Mouse (Mus musculus) right cerebral cortex, postnatal 4 days (tissue): Measurements from ENCODE around the gene Ppp1r3e.
A peak's percentile ranks its signal among the peaks of the same experiment; 100 is the strongest.

ENCODE experiments used
- DNase-seq: peaks from one replicate; pipeline ENCODE4 v3.0.0-alpha.2; 2022

Gene Ppp1r3e

GRCm38 (mm10) chr14:54877048-54877715 lies at the start of gene Ppp1r3e:
Gene Ppp1r3e (minus strand): TSS chr14:54877550.
- peak; percentile 60 for DNase-seq

GRCm38 (mm10) chr14:54926401-54927158 lies 49.2 kb upstream of the Ppp1r3e start:
- DNase-seq, result peak; percentile 63

DNA sequence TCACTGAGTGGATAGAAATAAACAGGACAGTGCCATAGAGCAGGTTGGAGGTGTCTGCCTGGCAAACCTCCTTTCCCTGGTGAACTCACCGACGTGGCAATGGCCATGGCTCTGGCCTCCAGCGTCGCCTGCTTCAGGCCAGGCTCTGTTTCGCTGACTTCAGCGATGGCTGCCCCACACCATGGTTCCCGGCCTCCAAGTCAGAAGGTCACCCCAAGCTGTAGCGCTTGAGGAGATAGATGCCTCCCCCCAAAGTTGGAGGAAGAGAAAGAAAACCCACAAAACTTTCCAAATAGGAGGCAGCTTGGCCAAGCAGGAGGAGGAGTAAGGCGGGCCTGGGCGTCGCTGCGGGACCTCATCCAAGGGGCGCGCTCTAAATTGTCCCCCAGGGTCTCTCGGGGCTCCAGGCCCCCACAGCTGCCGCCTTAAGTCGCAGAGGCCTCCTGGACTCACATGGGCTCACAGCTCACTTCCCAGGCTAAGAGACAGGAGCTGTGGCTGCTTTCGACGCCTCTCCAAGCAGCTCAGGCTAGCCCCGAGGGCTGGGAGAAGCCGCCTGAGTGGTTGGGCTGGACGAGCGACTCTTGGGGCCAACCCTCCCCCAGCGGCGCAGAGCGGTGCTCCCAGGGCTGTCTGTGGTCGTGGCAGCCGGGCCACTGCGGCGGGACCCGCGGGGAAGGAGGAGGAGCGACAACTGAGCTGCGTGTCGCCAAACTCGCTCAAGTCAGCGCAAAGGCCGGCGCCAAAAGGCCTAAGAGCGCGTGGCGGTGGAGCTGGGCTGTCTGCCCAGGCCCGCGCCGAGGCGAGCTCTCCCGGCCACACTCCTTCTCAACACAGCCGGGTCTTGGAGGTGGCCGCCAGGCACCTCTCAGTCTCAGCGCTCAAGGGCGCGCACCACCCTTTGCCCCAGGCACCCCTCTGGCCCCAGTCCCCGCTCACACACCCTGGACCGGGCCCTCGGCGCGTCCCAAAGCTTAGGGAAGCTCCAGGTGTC lies 48.3 kb upstream of the Ppp1r3e start, which contains the start of gene Efs:
TSS of gene Efs (minus strand) at position 778 of the 994 bp plus-strand sequence.
- DNase-seq, result peak; percentile 51

- no peak for DNase-seq
These were observed 47.4 kb upstream of the Ppp1r3e start for GRCm38 (mm10) chr14:54924641-54925348.

- no peak for DNase-seq
These were observed 42.8 kb upstream of the Ppp1r3e start for GRCm38 (mm10) chr14:54920076-54920685.

- no peak for DNase-seq
These were observed 36.0 kb upstream of the Ppp1r3e start for GRCm38 (mm10) chr14:54913343-54913742.

GRCm38 (mm10) chr14:54912886-54913285 lies 35.5 kb upstream of the Ppp1r3e start, which contains the start of gene Slc22a17:
Gene Slc22a17 (minus strand): TSS chr14:54913132.
- peak; percentile 80 for DNase-seq

DNA sequence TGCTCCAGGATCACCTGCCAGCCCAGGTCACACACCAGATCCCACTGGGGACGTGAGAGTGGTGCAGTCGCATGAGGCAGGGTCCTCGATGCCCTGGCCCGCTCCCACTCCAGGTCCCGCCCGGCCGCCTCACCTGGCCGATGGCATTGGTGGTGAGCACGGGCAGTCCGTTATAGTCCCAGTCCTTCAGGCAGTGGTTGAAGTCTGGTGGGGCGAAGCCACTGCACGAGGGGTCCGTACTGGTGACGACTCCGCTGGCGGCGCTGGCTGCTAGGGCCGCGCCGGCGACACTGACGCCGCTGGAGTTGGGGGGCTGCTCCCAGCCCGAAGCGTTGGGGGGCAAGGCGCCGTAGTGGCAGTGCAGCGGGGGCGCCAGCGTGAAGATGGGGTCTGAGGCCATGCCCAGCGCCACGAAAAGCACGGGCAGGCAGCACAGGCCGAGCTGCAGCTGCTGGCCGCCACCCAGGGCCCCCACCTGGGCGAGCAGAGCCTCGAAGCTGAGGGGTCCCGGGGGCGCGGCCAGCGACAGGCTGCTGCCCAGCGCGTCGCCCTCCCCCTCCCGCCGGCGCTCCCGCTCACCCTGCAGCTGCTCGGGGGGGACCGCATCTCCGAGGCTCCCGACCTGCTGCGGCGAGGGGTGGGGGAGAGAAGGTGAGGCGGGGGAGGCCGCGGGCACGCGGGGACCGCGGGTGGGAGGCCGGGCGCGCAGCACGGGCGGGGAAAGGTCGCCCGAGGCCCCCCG lies 34.9 kb upstream of the Ppp1r3e start:
- peak; percentile 58 for DNase-seq

- DNase-seq, result no peak
These were observed 31.3 kb upstream of the Ppp1r3e start for GRCm38 (mm10) chr14:54908682-54909081.

- no peak for DNase-seq
These were observed 26.3 kb upstream of the Ppp1r3e start for GRCm38 (mm10) chr14:54903641-54904040.

GRCm38 (mm10) chr14:54900383-54900782 lies 23.0 kb upstream of the Ppp1r3e start:
- peak; percentile 61 for DNase-seq

DNA sequence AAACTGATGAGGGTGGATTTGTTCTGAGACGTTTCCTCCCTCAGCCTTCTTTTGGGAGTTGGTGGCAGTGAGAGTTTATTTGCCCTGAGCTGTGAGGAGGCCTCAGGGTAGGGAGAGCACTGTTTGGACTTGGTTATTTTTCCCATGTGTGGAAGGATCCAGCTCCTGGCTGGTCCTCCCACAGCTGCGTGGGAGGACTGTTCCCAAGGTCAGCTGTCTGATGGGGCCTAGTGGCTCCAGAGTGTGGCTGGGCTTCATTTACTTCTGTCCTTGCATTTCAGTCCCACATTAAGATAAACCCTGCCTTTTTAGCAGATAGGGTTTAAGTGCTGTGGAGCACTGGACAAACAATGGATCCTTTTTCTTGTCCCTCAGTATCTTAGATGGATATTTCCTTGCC lies 20.1 kb upstream of the Ppp1r3e start:
- no peak for DNase-seq

- DNase-seq, result peak; percentile 55
These were observed 17.2 kb upstream of the Ppp1r3e start for GRCm38 (mm10) chr14:54894296-54895151.

DNA sequence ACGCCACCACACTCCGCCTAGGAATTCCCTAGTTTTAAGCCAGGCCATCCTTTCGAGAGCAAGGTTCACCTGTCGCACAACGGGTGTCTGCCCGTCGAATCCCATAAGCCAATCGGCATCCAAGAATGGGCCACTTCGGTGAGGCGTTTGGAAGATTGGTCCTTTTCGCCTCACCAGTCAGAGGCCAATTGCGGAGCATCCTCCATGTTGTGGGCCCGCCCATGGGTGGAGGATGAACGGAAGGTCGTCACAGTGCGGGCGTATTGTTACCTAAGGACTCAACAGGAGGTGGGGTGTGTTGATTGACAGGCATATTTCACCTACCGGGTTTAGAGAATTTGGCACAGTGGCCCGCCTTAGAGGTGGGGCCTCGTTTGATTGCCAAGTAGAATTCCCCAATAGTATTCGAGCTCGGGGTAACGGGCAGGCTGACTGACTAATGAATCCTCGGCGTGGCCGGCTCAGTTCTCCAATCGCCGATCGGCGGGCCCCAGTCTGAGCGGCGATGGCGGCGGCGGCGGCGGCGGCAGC lies 16.4 kb upstream of the Ppp1r3e start:
- peak; percentile 90 for DNase-seq

- no peak for DNase-seq
These were observed 14.8 kb upstream of the Ppp1r3e start, which contains the start of gene Pabpn1 for GRCm38 (mm10) chr14:54892200-54892599. Gene Pabpn1 (plus strand): TSS chr14:54892500.

- no peak for DNase-seq
These were observed 8.0 kb upstream of the Ppp1r3e start for GRCm38 (mm10) chr14:54885309-54885708.

- no peak for DNase-seq
These were observed 6.8 kb upstream of the Ppp1r3e start for GRCm38 (mm10) chr14:54884022-54884712.

DNA sequence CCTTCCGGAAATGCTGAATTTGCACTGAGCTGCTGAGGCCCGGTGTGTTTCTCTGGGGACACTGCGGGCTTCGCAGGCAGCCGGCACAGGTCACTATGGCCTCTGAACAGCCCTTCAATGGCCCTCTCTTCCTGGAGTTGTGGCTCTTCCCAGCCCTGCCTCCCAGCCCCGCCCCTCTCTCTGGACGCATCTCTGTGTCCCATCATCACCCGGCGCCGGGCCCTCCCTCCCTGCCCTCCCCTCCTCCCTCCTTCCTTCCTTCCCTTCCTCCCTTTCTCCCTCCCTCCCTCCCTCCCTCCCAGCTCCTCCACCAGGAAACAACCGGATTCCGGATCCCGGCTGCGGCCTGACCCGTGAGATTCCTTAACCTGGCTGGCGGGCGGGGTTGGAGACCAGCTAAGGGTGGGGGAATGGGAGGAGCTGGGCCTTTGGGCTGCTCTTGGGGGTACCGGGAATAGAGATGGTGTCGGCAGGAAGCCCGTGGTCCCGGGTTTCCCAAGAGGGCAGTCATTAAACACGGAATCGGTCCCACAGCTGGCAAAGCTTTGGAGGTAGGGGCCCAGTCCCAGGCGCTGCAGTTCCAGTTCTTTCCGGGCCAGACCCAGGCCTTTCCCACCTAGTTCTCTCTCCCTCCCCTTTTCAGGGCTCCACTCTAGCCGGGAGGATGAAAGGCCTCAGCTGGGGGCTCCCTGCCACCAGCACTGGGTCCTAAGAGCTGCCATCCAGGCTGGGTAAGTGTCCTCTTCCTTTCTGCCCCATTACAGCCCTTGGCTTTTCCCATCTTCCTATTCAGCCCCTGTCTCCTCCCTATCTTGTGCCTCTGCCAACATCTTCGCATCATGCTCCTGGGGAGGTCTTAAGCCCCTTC lies 6.0 kb upstream of the Ppp1r3e start, which contains the start of the genes Bcl2l2 and Gm20521:
TSS of gene Bcl2l2 (plus strand) at position 224 of the 868 bp plus-strand sequence.
TSS of gene Gm20521 (plus strand) at position 288 of the 868 bp plus-strand sequence.
- DNase-seq, result peak; percentile 87
